Mouse (Mus musculus): ENCODE measurements around the gene Pik3c2g. TPM values are rescaled to one million over a fixed set of nuclear protein-coding genes. Genes with fewer than 3 reads are reported as not detected.

The Pik3c2g gene
- total and polyA plus RNA-seq, 2 experiments from 2014 or later: 0.25 to 1.2 TPM

GRCm38 (mm10) chr6:139577026-139577861 lies 9.8 kb upstream of the Pik3c2g start:
- peak overlapping the region; percentile 5 for H3K4me2 ChIP-seq (ENCODE audit: low read depth, low read length, poor library complexity, severe bottlenecking)
- no peak overlapping the region for H3K27ac ChIP-seq (ENCODE audit: low read depth, low read length)
- H3K4me1 ChIP-seq (ENCODE audit: insufficient read depth, low read length): no peaks in the 10 kb centered on the region
- no peak overlapping the region for H3K9ac ChIP-seq (replicated peaks; ENCODE audit: low read length, poor library complexity, severe bottlenecking)
- no peaks in the 10 kb centered on the region for H3K27me3 ChIP-seq (ENCODE audit: insufficient read depth, low read length)
- no peaks in the 10 kb centered on the region for H3K9me3 ChIP-seq (ENCODE audit: low read length)
- H3K36me3 ChIP-seq (ENCODE audit: insufficient read depth, low read length): no peaks in the 10 kb centered on the region
- WGBS: 48% methylated on average over 18 of the region's 18 CpGs
- peak; percentile 73 for DNase-seq (ENCODE audit: low spot score)
- H3K4me3 ChIP-seq (ENCODE audit: low read depth, low read length): no peak overlapping the region
- peak; percentile 89 for TF ChIP-seq CTCF (IDR thresholded peaks at IDR 0.05)
- ATAC-seq (ENCODE audit: low FRiP score): no peak

- H3K27me3 ChIP-seq (ENCODE audit: insufficient read depth, low read length): no peaks in the 10 kb centered on the region
- no peak overlapping the region for H3K27ac ChIP-seq (ENCODE audit: low read depth, low read length)
- H3K36me3 ChIP-seq (ENCODE audit: insufficient read depth, low read length): no peaks in the 10 kb centered on the region
- H3K4me1 ChIP-seq (ENCODE audit: insufficient read depth, low read length): no peaks in the 10 kb centered on the region
- no peaks in the 10 kb centered on the region for H3K9me3 ChIP-seq (ENCODE audit: low read length)
- H3K9ac ChIP-seq (replicated peaks; ENCODE audit: low read length, poor library complexity, severe bottlenecking): no peak overlapping the region
- no peak for TF ChIP-seq CTCF (IDR thresholded peaks at IDR 0.05)
- 60% methylated on average over 12 of the region's 12 CpGs for WGBS
- DNase-seq (ENCODE audit: low spot score) (no peak), ATAC-seq (ENCODE audit: low FRiP score) (no peak)
- no peak overlapping the region for H3K4me2 ChIP-seq (ENCODE audit: low read depth, low read length, poor library complexity, severe bottlenecking)
- H3K4me3 ChIP-seq (ENCODE audit: low read depth, low read length): no peak overlapping the region
These were observed 457 bp downstream of the Pik3c2g start for GRCm38 (mm10) chr6:139587478-139587877.

GRCm38 (mm10) chr6:139588409-139588808 lies 1.4 kb downstream of the Pik3c2g start:
- Histone ChIP-seq H3K4me3 (ENCODE audit: low read depth, low read length) (no peak overlapping the region), H3K9ac (replicated peaks; ENCODE audit: low read length, poor library complexity, severe bottlenecking) (no peak overlapping the region), H3K4me1 (ENCODE audit: insufficient read depth, low read length) (no peaks in the 10 kb centered on the region), H3K27ac (ENCODE audit: low read depth, low read length) (no peak overlapping the region), H3K36me3 (ENCODE audit: insufficient read depth, low read length) (no peaks in the 10 kb centered on the region), H3K4me2 (ENCODE audit: low read depth, low read length, poor library complexity, severe bottlenecking) (no peak overlapping the region), H3K27me3 (ENCODE audit: insufficient read depth, low read length) (no peaks in the 10 kb centered on the region), H3K9me3 (ENCODE audit: low read length) (no peaks in the 10 kb centered on the region)
- TF ChIP-seq CTCF (IDR thresholded peaks at IDR 0.05): no peak
- ATAC-seq (ENCODE audit: low FRiP score): no peak
- DNase-seq (ENCODE audit: low spot score): no peak
- 51% methylated on average over 15 of the region's 15 CpGs for whole genome bisulfite sequencing

DNA sequence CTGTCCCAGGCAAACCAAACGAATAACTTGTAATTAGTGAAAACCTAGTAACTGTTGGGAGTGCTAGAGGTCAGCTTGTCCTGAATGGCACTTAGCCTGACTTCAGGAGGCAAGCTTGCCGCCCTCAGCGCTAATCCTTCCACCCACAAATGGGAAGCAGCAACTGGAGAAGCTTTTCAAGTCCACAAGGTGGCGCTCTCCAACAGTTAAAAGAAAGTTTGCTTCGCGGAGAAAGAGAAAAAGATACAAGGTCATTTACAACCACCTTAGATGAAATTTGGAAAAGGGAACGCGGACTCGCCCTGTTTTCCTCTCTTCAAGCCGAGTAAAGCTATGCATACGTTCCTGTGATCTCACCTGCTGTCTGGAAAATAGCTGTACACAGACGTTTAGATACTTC lies 2.3 kb downstream of the Pik3c2g start:
- no peaks in the 10 kb centered on the region for H3K4me1 ChIP-seq (ENCODE audit: insufficient read depth, low read length)
- 6% methylated on average over 12 of the region's 12 CpGs for WGBS
- H3K9ac ChIP-seq (replicated peaks; ENCODE audit: low read length, poor library complexity, severe bottlenecking): no peak overlapping the region
- DNase-seq (ENCODE audit: low spot score) (peak; percentile 85), ATAC-seq (ENCODE audit: low FRiP score) (no peak)
- no peak overlapping the region for H3K4me3 ChIP-seq (ENCODE audit: low read depth, low read length)
- no peak overlapping the region for H3K4me2 ChIP-seq (ENCODE audit: low read depth, low read length, poor library complexity, severe bottlenecking)
- no peaks in the 10 kb centered on the region for H3K36me3 ChIP-seq (ENCODE audit: insufficient read depth, low read length)
- H3K9me3 ChIP-seq (ENCODE audit: low read length): no peaks in the 10 kb centered on the region
- H3K27ac ChIP-seq (ENCODE audit: low read depth, low read length): no peak overlapping the region
- no peaks in the 10 kb centered on the region for H3K27me3 ChIP-seq (ENCODE audit: insufficient read depth, low read length)
- TF ChIP-seq CTCF (IDR thresholded peaks at IDR 0.05): peak; percentile 93

GRCm38 (mm10) chr6:139589854-139590253 lies 2.8 kb downstream of the Pik3c2g start:
- no peaks in the 10 kb centered on the region for H3K27me3 ChIP-seq (ENCODE audit: insufficient read depth, low read length)
- no peak overlapping the region for H3K4me2 ChIP-seq (ENCODE audit: low read depth, low read length, poor library complexity, severe bottlenecking)
- TF ChIP-seq CTCF (IDR thresholded peaks at IDR 0.05): no peak
- H3K36me3 ChIP-seq (ENCODE audit: insufficient read depth, low read length): no peaks in the 10 kb centered on the region
- H3K9ac ChIP-seq (replicated peaks; ENCODE audit: low read length, poor library complexity, severe bottlenecking): no peak overlapping the region
- no peaks in the 10 kb centered on the region for H3K9me3 ChIP-seq (ENCODE audit: low read length)
- no peaks in the 10 kb centered on the region for H3K4me1 ChIP-seq (ENCODE audit: insufficient read depth, low read length)
- H3K4me3 ChIP-seq (ENCODE audit: low read depth, low read length): no peak overlapping the region
- 71% methylated on average over 9 of the region's 9 CpGs for WGBS
- no peak overlapping the region for H3K27ac ChIP-seq (ENCODE audit: low read depth, low read length)
- ATAC-seq (ENCODE audit: low FRiP score): no peak
- DNase-seq (ENCODE audit: low spot score): no peak

- 65% methylated on average over 3 of the region's 3 CpGs for whole genome bisulfite sequencing
- Histone ChIP-seq H3K4me3 (ENCODE audit: low read depth, low read length) (no peak overlapping the region), H3K9me3 (ENCODE audit: low read length) (no peaks in the 10 kb centered on the region), H3K4me2 (ENCODE audit: low read depth, low read length, poor library complexity, severe bottlenecking) (no peak overlapping the region), H3K27ac (ENCODE audit: low read depth, low read length) (no peak overlapping the region), H3K36me3 (ENCODE audit: insufficient read depth, low read length) (no peaks in the 10 kb centered on the region), H3K9ac (replicated peaks; ENCODE audit: low read length, poor library complexity, severe bottlenecking) (no peak overlapping the region), H3K4me1 (ENCODE audit: insufficient read depth, low read length) (no peaks in the 10 kb centered on the region), H3K27me3 (ENCODE audit: insufficient read depth, low read length) (no peaks in the 10 kb centered on the region)
- no peak for DNase-seq (ENCODE audit: low spot score)
- TF ChIP-seq CTCF (IDR thresholded peaks at IDR 0.05): no peak
- ATAC-seq (ENCODE audit: low FRiP score): no peak
These were observed 5.1 kb downstream of the Pik3c2g start for GRCm38 (mm10) chr6:139592081-139592480.

Data from midbrain, postnatal 0 days (tissue).